Mouse (Mus musculus) thymus, postnatal 4 days (tissue): ENCODE data around the gene Zc3h7b.
"Not testable (repeated sequence)": the region's sequence is repeated elsewhere in the genome, so short reads cannot be mapped to it uniquely, and the experiment has no call there.

ENCODE experiments used
- DNase-seq: peaks from one replicate; pipeline ENCODE4 v3.0.0; 2021

The Zc3h7b gene

DNA sequence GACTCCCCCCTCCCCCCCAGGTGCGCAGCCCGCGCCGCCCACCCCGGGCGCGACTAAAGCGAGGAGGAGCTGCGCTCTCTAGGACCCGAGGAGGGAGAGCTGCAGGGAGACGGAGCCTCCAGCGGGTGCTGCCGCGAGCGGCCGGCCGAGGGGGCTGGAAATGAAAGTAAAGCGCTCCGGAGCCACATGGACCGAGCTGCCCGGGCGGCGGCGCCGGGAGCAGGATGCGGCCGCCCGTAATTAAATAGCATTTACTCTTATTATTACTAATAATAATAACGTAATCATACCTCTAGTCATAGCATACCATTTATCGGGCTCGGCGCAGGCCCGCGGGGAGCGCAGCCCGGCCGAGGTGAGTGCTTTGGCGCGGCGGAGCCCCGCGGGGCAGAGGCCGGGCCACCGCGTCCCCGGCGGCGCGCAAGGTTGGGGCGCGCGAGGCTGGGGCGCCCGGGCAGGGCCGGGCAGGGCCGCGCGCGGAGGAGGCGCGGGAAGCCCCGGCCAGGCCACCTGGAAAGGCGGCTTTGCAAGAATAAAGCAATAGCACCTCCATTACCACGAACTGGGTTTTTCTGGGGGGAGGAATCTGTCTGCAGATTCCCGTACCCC, at the start of gene Zc3h7b, which contains the start of gene Rangap1:
Gene Zc3h7b, plus strand, starts transcription at position 66 of the 609 bp plus-strand sequence.
Gene Rangap1, minus strand, starts transcription at position 539 of the 609 bp plus-strand sequence.
- peak; percentile 79 for DNase-seq

DNA sequence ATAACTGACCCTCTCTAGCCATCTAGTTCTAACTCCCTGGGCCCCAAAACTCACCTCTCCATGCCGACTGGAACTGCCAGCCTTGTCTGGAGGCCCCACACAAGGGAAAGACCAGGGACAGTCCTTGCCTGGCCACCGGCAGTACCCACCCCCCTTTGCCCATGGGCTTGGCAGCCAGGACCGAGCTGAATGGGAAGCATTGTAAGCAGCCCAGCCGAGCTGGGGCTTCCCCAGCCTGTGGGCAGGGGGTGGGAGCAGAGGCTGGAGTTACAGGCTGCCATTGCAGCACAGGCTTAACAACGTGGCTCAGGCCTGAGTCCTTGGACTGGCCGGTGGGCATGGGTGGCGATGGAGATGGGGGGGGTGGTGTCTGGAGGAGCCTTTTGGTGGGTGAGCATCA, 47.7 kb upstream of the Zc3h7b start, which contains the start of gene Chadl:
Gene Chadl, minus strand, starts transcription at position 113 of the 400 bp plus-strand sequence.
- no peak for DNase-seq

DNA sequence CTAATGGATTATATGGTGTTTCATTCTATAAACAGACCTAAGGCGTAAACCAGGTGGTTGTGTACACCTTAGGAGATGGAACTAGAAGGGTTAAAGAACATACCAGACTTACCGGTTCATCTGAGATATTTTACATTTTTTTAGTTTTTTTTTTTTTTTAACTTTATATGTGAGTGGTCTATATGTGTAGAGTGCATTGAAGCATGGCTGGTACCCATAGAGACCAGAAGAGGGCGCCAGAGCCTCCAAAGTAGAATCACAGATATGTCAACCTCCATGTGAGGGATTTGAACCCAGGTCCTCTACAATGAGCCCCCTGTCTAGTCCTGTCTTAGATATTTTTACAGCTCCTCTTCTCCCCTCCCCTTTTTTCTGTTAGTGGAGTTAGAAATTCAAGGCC, 47.0 kb upstream of the Zc3h7b start:
- DNase-seq = peak; percentile 55

DNA sequence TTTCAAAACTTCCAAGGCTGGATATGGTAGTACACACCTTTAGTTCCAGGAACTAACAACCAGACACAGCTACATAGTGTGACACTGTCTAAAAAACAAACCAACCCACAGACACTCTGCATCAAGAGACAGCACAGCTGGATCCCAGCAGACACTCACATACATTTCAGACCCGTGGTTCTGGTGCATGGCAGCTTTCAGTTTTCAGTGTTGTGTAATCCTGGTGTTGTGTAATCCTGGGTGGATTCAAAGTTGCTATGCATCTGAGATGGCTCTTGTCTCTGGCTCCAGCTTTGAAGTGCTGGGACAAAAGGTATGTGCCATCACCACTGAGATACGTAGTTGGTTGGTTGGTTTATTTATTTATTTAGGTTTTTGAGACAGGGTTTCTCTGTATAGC, 46.3 kb upstream of the Zc3h7b start:
- no peak for DNase-seq

DNA sequence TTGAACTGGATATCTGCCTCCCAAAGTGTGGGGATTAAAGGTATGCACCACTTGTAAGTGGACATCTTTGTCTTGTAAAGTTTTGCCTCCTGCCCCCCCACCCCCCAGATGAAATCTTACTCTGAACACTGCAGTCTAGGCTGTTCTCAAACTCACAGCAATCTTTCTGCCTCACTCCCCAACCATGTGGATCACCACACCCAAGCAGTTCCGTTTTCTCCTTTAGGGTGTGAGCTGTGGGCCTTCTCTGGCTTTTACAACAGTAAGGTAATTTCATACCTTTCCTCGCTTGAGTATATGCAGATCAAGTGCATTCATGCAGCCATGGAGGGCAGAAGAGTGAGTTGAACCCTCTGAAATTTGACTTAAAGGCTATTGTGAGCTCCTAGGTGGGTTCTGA, 44.7 kb upstream of the Zc3h7b start:
- DNase-seq = no peak

DNA sequence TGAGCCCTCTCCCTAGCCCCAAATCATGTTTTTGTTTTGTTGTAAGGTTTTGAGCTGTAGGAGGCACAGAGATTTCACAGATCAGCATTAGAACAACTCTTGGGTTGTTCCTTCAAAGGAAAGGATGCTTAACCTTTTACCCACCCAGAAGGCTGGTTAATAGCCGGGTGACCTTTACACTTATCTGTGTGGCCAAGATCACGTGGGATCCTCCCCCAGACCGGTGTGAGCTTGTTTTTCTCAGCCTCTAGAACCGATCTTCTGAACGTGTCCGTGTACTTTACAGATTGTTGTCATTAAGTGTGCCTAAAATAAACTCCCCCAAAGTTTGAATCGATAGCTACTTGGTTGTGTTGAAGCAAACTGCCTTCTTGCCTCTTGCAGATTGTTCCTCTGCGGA, 44.3 kb upstream of the Zc3h7b start:
- no peak for DNase-seq

DNA sequence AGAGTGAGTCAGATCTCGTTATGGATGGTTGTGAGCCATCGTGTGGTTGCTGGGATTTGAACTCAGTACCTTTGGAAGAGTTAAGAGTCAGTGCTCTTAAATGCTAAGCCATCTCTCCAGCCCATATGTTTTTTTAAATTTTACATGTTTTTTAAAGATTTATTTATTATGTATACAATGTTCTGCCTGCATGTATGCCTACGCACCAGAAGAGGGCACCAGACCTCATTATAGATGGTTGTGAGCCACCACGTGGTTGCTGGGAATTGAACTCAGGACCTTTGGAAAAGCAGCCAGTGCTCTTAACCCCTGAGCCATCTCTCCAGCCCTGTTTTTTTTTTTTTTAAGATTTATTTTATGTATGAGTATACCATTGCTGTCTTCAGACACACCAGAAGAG, 43.5 kb upstream of the Zc3h7b start:
- DNase-seq = not testable (repeated sequence)

DNA sequence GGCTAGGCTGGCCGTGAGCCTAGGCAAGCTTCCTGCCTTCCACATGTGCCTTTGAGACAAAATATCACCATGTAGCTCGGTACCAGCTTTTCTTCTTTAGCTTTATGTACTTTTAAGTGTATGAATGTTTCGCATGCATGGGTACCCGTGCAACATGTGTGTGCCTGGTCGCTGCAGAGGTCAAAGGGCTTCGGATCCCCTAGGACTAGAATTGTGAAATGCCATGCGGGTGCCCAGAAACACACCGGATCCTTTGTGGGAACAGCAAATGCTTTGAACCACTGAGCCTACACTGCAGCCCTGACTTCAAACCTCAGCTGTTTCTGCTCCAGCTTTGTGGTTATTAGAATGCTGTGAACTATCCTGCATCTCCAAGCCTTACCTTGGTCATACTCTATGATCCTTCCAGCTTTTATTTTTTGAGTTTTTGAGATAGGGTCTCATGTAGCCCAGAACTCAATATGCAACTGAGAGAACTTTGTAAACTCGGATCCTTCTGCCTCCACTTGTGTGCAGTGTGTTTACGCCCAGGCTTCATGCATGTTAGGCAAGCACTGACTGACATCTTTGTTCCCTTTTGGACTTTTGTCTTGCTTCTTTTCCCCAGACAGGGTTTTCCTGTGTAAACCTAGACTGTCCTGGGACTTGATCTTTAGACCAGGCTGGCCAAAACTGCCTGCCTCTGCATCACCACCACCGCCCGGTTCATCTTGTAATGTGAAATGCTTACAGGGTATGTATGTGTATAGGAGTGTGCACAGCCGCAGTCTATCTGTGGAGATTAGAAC, 42.4 kb upstream of the Zc3h7b start:
- DNase-seq = no peak

DNA sequence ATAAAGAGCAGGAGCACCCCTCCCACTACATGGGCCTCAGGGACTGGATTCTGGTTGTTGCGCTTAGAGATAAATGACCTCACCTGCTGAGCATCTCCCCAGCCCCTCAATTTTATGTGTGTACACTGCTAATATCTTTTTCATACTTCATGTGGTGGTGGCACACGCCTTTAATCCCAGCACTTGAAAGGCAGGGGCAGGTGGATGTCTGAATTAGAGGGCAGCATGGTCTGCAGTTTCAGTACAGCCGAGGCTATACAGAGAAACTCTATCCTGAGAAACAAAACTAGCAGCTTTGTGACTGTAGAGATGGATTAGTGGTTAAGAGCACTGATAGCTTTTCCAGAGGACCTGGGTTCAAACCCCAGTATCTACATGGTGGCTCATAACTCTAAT, 41.8 kb upstream of the Zc3h7b start:
- DNase-seq = no peak

DNA sequence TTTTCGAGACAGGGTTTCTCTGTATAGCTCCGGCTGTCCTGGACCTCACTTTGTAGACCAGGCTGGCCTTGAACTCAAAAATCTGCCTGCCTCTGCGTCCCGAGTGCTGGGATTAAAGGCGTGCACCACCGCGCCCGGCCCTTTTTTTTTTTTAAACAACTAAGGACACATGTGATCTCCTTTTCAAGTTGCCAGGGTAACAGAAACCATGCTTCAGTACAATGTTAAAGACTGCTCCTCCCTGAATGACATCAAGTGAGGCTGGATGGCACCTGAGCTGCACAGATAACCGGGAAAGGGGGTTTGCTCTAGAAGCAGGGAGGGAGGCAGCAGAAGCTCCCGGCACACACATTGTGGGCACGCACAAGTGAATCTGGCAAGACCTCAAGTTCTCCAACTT, 35.9 kb upstream of the Zc3h7b start:
- no peak for DNase-seq

DNA sequence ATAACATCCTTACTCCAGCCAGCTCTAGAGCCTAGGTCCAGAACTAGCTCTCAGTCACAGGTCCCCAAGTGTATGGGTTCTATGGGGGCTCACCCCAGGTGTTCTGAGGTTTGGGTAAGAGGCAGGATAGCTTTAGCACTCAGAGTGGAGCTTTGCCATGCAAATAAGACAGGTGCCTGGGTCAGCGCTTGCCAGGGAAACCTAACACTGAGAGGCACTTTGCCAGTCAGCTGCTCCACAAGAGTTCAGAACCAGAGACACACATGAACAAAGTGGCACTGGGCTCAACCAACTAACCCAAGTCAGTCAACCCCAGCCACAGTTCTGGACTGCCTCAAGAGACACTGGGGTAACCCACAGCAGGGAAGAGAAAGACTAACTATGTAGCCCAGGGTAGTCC, 35.2 kb upstream of the Zc3h7b start:
- DNase-seq = no peak

DNA sequence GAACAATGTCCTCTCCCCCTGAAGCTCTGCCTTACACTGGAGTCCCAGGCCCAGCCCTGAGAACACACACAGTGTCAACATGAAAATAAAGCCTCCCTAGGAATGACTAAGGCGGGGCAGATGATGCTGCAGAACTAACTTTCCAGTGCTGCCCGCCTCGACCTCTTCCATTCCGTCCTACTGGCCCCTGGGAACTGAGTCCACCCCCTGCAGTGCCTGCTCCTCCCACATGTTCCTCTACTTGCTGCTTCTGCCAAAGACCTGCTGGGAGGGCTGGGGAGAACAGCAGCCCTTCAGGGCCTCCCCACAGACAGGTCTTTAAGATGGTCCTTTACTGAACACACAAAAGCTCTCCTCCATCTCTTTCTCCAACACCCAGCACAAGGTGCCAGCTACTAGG, 34.1 kb upstream of the Zc3h7b start:
- DNase-seq = no peak

DNA sequence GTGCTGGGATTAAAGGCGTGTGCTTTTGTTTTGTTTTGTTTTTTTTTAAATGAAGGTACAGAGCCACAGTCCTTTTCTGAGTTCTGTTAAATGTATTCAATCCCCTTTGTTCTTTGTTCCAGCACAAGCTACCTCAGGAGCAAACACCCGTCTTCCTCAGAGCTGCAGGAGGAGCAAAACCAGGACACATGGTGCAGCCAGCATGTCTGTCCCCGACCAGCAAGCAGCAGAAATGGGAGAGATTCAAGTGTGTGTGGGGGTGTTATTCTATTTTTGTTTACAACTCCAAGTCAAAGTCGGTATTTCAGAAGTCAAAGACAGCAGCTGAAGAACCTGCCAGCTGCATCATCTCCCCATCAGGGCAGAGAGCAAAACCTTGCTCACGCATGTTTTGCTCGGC, 31.1 kb upstream of the Zc3h7b start:
- DNase-seq = no peak

DNA sequence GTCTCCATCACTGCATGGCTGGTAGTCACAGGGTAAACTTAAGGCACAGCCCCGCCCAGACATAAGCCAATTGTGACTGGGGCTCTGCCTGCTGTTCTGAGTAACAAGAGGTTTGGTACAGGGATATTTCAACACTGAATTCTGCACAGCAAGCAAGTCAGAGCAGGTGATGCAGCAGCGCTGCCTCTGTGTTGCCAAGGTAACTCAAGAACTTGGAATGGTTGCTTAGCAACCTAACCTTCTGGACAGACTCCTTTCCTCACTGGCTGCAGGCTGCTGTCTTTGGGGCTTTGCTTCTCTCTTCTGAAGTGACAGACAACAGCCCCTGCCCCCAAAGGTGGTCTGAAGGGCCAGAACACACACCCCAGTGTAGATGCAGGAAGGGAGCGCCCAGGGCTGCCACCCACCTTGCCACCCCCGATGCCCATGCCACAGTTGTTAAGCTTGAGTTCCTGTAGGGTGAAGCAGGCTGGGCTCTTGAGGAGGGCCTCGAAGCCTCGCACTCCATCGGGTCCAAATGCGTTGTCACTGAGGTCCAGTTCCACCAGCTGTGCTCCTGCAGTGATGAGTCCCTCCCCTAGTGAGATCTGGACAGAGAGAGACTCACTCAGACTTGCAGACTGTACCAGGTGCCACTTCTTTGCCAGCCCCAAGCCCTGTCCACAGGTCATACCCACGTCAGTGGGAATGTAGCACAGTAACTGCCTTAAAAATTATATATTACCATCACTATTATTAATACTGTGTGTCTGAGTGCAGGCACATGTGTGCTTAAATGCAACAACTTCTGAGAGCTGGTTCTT, 26.3 kb upstream of the Zc3h7b start:
- DNase-seq = no peak

DNA sequence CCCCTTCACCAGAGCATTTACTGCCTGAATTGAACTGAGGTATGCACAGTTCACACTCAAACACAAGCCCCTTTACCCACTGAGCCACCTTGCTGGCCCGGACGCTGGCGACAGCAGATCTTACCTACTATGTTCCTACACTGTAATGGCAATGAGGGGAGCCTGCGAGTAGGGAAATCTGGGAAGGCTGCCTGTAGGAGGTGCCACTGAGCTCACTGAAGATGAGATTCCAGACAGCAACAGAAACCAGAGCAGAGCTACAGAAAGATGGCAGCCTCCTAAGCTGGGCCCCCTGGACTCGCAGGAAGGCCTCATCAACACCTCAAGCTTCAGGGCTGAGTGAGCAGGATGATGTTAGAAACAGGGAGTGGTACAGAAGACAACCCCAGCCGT, 25.7 kb upstream of the Zc3h7b start:
- no peak for DNase-seq

DNA sequence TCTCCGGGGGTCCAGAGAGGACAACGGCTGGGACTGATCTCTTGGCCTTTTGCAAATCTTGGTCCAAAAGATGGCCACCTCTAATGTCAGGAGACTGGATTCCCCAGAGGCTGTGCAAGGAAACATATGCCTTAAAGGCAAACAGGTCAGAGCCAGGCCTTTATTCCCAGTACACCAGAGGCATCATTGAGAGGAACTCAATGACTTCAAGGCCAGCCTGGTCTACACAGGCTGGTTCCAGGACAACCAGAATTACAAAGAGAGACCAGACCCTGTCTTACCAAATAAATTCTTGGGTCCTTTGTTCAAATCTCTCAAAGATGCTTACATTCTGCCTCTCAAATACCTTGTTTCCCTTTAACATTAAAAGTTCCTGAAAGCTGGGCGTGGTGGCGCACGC, 22.5 kb upstream of the Zc3h7b start:
- no peak for DNase-seq

DNA sequence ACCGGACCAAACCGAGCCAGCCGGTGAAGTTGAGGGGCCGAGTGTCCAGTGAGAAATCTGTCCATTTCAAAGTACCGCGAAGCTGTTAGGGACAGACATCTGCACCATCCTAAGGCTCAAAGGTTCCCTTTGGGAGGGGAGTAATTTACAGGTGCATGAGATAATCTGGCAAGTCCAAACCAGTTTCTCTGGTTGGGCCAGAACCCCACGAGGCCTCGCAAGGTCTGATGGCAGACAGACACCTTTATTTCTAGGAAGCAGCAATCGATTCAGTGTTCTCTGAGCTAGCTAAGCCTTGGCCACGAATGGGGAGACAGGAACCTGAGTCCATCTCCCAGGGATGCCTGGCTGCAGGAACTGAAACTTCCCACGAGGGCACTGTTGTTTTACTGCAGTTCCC, 21.2 kb upstream of the Zc3h7b start:
- DNase-seq = no peak

DNA sequence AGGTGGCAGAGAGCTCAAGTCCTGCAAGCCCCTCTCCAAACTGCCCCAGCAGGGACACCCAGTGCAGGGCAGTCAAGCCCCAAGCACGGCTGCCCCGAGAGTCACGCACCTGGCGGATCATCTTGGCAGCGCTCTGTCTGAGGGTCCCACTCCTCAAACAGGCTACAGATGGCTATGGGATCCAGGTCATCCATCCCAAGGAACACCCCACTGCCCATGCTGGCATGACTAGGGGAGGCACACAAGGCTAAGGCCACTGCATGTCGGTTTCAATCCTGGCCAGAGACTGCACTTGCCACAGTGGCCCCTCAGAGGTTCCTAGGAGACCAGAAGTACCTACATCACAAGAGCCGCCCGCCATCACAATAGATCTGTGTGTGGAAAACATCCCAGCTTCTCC, 18.9 kb upstream of the Zc3h7b start:
- DNase-seq = no peak

DNA sequence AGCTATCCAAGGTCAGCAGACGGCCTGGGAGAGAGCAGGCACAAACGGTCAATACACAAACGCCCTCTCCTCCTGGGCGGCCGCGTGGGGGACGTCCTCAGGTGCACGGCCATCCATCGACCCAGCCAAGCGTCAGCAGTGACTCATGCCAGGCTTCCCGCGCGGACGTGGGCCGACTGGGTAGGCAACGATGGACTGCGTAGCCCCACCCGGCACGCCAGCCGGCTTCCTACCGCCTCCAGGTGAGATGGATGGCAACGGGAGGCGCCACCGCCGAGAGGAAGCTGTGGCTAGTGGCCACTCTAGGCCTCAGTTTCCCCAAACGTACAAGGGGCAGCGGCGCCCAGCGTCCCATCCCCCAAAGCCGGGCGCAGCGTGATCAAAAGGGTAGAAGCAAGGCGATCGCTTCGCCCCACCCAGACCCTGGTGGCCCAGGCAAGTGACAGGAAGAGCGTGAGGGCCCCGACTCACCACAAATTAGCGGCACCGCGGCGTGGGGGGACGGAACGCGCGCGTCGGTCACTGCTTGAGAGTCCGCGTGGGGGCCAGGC, 15.5 kb upstream of the Zc3h7b start:
- peak; percentile 61 for DNase-seq

DNA sequence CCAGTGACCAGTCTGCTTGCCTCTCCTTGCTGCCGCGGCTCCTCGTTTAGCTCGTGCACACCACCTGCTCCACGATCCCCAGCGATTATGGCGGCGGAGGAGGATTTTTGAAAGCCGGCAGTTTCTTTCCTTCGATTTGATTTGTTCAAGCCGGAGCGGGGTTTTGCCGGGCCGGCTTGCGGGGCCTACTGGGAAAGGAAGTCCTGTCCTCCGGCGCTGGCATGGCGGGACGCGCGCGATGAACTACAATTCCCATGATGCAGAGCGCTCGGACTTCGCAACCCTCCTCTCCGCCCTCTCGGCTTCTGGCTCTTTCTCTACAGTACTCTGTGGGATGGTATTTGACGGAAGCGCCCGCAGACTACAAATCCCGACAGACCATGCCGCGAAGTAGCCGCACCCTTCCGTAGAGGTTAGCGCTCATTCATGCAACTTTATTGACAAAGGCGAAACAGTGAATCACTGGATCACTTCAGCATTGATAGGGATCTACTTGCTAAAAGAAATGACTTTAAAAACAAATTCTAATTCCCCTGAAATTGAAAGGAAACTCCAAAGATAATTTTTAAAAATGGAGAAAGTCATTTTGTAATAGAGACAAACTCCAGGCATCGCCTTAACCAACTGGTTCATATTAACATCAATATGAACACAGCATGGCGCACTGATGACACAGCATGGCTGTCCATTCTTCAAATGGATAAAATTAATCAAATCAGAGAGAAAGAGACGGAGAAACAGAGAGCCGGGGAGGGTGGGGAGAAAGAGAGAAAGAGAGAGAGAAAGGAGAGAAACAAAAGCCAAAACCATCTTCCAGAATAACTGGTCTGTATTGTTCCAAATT, 14.8 kb upstream of the Zc3h7b start:
- peak; percentile 95 for DNase-seq

DNA sequence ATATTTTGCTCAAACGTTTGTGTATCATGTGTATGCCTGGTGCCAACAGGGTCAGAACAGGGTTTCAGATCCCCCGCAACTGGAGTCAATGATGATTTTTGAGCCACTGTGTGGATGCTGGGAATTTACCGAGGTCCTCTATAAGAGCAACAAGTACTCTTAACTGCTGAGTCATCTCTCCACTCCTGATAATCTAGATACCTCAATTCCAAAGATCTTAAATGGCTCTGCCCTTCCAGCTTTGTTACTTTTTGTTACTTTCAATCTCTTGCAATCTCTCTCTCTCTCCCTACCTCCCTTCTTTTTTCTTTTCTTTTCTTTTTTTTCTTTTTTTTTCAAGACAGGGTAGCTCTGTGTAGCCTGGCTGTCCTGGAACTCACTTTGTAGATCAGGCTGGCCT, 9.8 kb upstream of the Zc3h7b start:
- DNase-seq = no peak

DNA sequence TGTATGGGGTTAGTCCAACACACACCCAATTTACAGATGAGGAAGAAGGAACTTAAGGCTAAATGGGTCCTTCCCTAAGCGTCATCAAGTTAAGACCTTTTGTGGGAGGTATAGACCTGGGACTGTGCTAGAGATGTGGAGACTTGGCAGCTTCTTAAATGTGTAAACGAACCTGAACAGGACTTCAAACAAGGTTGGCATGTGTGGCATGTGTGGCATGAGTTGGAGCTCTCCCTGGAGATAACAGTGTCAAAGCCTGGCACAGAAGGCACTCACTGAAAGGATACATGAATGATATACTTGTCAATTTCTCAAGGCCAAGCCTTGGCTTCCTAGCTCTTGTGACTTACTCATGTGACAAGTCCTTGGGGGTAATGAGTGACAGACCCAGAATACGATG, 5.6 kb upstream of the Zc3h7b start:
- no peak for DNase-seq

DNA sequence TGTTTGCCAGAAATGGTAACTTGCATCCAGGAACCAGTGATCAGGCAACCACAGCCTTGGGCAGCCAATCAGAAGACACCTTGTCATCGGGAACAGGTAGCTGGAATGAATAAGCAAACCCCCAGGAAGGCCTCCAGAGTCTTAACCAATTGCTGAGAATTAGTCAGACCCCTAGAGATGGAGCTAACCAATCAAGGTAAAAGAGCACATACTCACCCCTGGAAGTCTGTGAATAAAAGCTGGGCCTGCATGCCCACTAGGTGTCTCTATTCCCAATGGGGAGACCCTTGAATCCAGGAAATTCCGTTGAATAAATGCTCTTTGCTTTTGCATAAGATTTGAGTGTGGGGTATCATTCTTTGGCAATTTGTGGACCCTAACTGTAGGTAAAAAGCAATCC, 4.9 kb upstream of the Zc3h7b start:
- no peak for DNase-seq
